Mouse (Mus musculus): ENCODE measurements at regions not wholly inside any gene's neighbourhood (a gene's known extent, or its start where the extent isn't known, plus 50 kb on each side); places are given as distances from the start of the nearest gene placed in this dataset.
A peak's percentile ranks its signal among the peaks of the same experiment; 100 is the strongest.

- H3K27ac ChIP-seq (replicated peaks): no peak overlapping the region
- no peaks in the 10 kb centered on the region for H3K4me1 ChIP-seq
- no peaks in the 10 kb centered on the region for H3K9me3 ChIP-seq
- no peaks in the 10 kb centered on the region for H3K27me3 ChIP-seq
- H3K36me3 ChIP-seq: no peaks in the 10 kb centered on the region
- 86% methylated on average over 15 of the region's 15 CpGs for WGBS
- no peak for ATAC-seq (ENCODE audit: low FRiP score, low read depth)
- no peak overlapping the region for H3K4me2 ChIP-seq (replicated peaks)
- H3K9ac ChIP-seq (replicated peaks): no peak overlapping the region
- no peak overlapping the region for H3K4me3 ChIP-seq
These were observed 160.1 kb downstream of the Sall1 start for GRCm38 (mm10) chr8:88883751-88884390.

GRCm38 (mm10) chr8:88879857-88880256, 164.1 kb downstream of the Sall1 start:
- no peak for ATAC-seq (ENCODE audit: low FRiP score, low read depth)
- no peak overlapping the region for H3K4me3 ChIP-seq
- no peak overlapping the region for H3K27ac ChIP-seq (replicated peaks)
- no peaks in the 10 kb centered on the region for H3K9me3 ChIP-seq
- H3K36me3 ChIP-seq: no peaks in the 10 kb centered on the region
- peaks cover 4% of the 10 kb centered on the region; the same call in 1 of the 2 replicates for H3K27me3 ChIP-seq
- H3K9ac ChIP-seq (replicated peaks): no peak overlapping the region
- 79% methylated on average over 7 of the region's 7 CpGs for WGBS
- peaks cover 7% of the 10 kb centered on the region for H3K4me1 ChIP-seq
- H3K4me2 ChIP-seq (replicated peaks): no peak overlapping the region

- Histone ChIP-seq H3K27me3 (peaks cover 4% of the 10 kb centered on the region; the same call in 1 of the 2 replicates), H3K36me3 (no peaks in the 10 kb centered on the region), H3K9ac (replicated peaks) (no peak overlapping the region), H3K4me3 (no peak overlapping the region), H3K4me1 (peaks cover 7% of the 10 kb centered on the region), H3K4me2 (replicated peaks) (0 out of 2 replicates have a peak overlapping the region, but pooled peaks have one; percentile 11), H3K27ac (replicated peaks) (0 out of 2 replicates have a peak overlapping the region, but pooled peaks have one; percentile 27), H3K9me3 (no peaks in the 10 kb centered on the region)
- 36% methylated on average over 10 of the region's 10 CpGs for WGBS
- peak; percentile 49; the same call in 1 of the 2 replicates for ATAC-seq (ENCODE audit: low FRiP score, low read depth)
These were observed 166.0 kb downstream of the Sall1 start for GRCm38 (mm10) chr8:88877921-88878320.

GRCm38 (mm10) chr8:88862846-88863455, 166.1 kb downstream of the Cyld start:
- H3K4me1 ChIP-seq: no peaks in the 10 kb centered on the region
- H3K9ac ChIP-seq (replicated peaks): no peak overlapping the region
- H3K4me3 ChIP-seq: no peak overlapping the region
- ATAC-seq (ENCODE audit: low FRiP score, low read depth): no peak
- WGBS: 92% methylated on average over 10 of the region's 10 CpGs
- H3K4me2 ChIP-seq (replicated peaks): no peak overlapping the region
- H3K36me3 ChIP-seq: no peaks in the 10 kb centered on the region
- no peak overlapping the region for H3K27ac ChIP-seq (replicated peaks)
- no peaks in the 10 kb centered on the region for H3K9me3 ChIP-seq
- H3K27me3 ChIP-seq: no peaks in the 10 kb centered on the region

- 78% methylated on average over 2 of the region's 2 CpGs for WGBS
These were observed 160.4 kb downstream of the Cyld start for GRCm38 (mm10) chr8:88857216-88857615.

GRCm38 (mm10) chr8:88853200-88853599, 156.4 kb downstream of the Cyld start:
- WGBS: 83% methylated on average over 8 of the region's 8 CpGs
- no peaks in the 10 kb centered on the region for H3K27me3 ChIP-seq
- no peak overlapping the region for H3K4me2 ChIP-seq (replicated peaks)
- no peaks in the 10 kb centered on the region for H3K9me3 ChIP-seq
- ATAC-seq (ENCODE audit: low FRiP score, low read depth): no peak
- H3K9ac ChIP-seq (replicated peaks): no peak overlapping the region
- no peak overlapping the region for H3K27ac ChIP-seq (replicated peaks)
- no peaks in the 10 kb centered on the region for H3K36me3 ChIP-seq
- H3K4me1 ChIP-seq: peaks cover 4% of the 10 kb centered on the region; the same call in 1 of the 2 replicates
- no peak overlapping the region for H3K4me3 ChIP-seq

More at GRCm38 (mm10) chr8:88857216-88857615, 160.4 kb downstream of the Cyld start:
- Histone ChIP-seq H3K36me3 (no peaks in the 10 kb centered on the region), H3K9me3 (no peaks in the 10 kb centered on the region), H3K4me3 (no peak overlapping the region), H3K4me2 (replicated peaks) (no peak overlapping the region), H3K27me3 (no peaks in the 10 kb centered on the region), H3K27ac (replicated peaks) (no peak overlapping the region), H3K4me1 (peaks cover 4% of the 10 kb centered on the region; the same call in 1 of the 2 replicates), H3K9ac (replicated peaks) (no peak overlapping the region)
- ATAC-seq (ENCODE audit: low FRiP score, low read depth): no peak

- no peak for ATAC-seq (ENCODE audit: low FRiP score, low read depth)
- Histone ChIP-seq H3K9me3 (no peaks in the 10 kb centered on the region), H3K4me1 (no peaks in the 10 kb centered on the region), H3K9ac (replicated peaks) (no peak overlapping the region), H3K27me3 (no peaks in the 10 kb centered on the region), H3K36me3 (no peaks in the 10 kb centered on the region), H3K4me3 (no peak overlapping the region), H3K27ac (replicated peaks) (no peak overlapping the region), H3K4me2 (replicated peaks) (no peak overlapping the region)
- 71% methylated on average over 11 of the region's 11 CpGs for WGBS
These were observed 149.1 kb downstream of the Cyld start for GRCm38 (mm10) chr8:88845916-88846315.

- H3K27ac ChIP-seq (replicated peaks): no peak overlapping the region
- H3K4me1 ChIP-seq: no peaks in the 10 kb centered on the region
- H3K9me3 ChIP-seq: no peaks in the 10 kb centered on the region
- H3K36me3 ChIP-seq: no peaks in the 10 kb centered on the region
- no peak overlapping the region for H3K4me3 ChIP-seq
- no peak for ATAC-seq (ENCODE audit: low FRiP score, low read depth)
- no peak overlapping the region for H3K9ac ChIP-seq (replicated peaks)
- no peaks in the 10 kb centered on the region for H3K27me3 ChIP-seq
- no peak overlapping the region for H3K4me2 ChIP-seq (replicated peaks)
- 67% methylated on average over 5 of the region's 5 CpGs for WGBS
These were observed 147.5 kb downstream of the Cyld start for GRCm38 (mm10) chr8:88844370-88844769.

- Histone ChIP-seq H3K4me1 (no peaks in the 10 kb centered on the region), H3K9ac (replicated peaks) (no peak overlapping the region), H3K27me3 (no peaks in the 10 kb centered on the region), H3K4me2 (replicated peaks) (no peak overlapping the region), H3K36me3 (no peaks in the 10 kb centered on the region), H3K9me3 (no peaks in the 10 kb centered on the region), H3K27ac (replicated peaks) (no peak overlapping the region), H3K4me3 (no peak overlapping the region)
- ATAC-seq (ENCODE audit: low FRiP score, low read depth): no peak
- WGBS: 78% methylated on average over 7 of the region's 7 CpGs
These were observed 145.6 kb downstream of the Cyld start for GRCm38 (mm10) chr8:88842451-88842850.

GRCm38 (mm10) chr8:88840096-88840495, 143.3 kb downstream of the Cyld start:
- Histone ChIP-seq H3K27me3 (no peaks in the 10 kb centered on the region), H3K4me2 (replicated peaks) (no peak overlapping the region), H3K27ac (replicated peaks) (no peak overlapping the region), H3K9ac (replicated peaks) (no peak overlapping the region), H3K36me3 (no peaks in the 10 kb centered on the region), H3K4me3 (no peak overlapping the region), H3K9me3 (no peaks in the 10 kb centered on the region), H3K4me1 (no peaks in the 10 kb centered on the region; the same call in 1 of the 2 replicates)
- no peak for ATAC-seq (ENCODE audit: low FRiP score, low read depth)
- WGBS: 68% methylated on average over 5 of the region's 5 CpGs

- Histone ChIP-seq H3K27me3 (no peaks in the 10 kb centered on the region), H3K9ac (replicated peaks) (no peak overlapping the region), H3K4me2 (replicated peaks) (no peak overlapping the region), H3K4me1 (no peaks in the 10 kb centered on the region; the same call in 1 of the 2 replicates), H3K9me3 (no peaks in the 10 kb centered on the region), H3K27ac (replicated peaks) (no peak overlapping the region), H3K36me3 (no peaks in the 10 kb centered on the region), H3K4me3 (no peak overlapping the region)
- WGBS: 61% methylated on average over 12 of the region's 12 CpGs
- no peak for ATAC-seq (ENCODE audit: low FRiP score, low read depth)
These were observed 139.0 kb downstream of the Cyld start for GRCm38 (mm10) chr8:88835756-88836291.

GRCm38 (mm10) chr8:88825816-88826215, 129.0 kb downstream of the Cyld start:
- H3K9me3 ChIP-seq: 0 out of 2 replicates have a peak, but pooled peaks cover 6% of the 10 kb centered on the region
- H3K4me3 ChIP-seq: no peak overlapping the region
- 67% methylated on average over 5 of the region's 5 CpGs for WGBS
- ATAC-seq (ENCODE audit: low FRiP score, low read depth): no peak
- no peaks in the 10 kb centered on the region for H3K4me1 ChIP-seq
- no peaks in the 10 kb centered on the region for H3K36me3 ChIP-seq
- H3K4me2 ChIP-seq (replicated peaks): no peak overlapping the region
- no peak overlapping the region for H3K9ac ChIP-seq (replicated peaks)
- no peak overlapping the region for H3K27ac ChIP-seq (replicated peaks)
- no peaks in the 10 kb centered on the region for H3K27me3 ChIP-seq
